Mouse (Mus musculus) limb, embryonic 14.5 days (tissue): ENCODE results near the gene Ets2. TPM values are rescaled to one million over a fixed set of nuclear protein-coding genes. Genes with fewer than 3 reads are reported as not detected.

Experiments
- ATAC-seq: fragments of 200-750 bp; cut with Nextera tagmentation; 2 replicates; pipeline ENCODE4 v1.8.0; 2017; ENCODE audit warnings: low read depth, moderate number of reproducible peaks, moderate TSS enrichment; ENCODE audit not compliant: low FRiP score
- DNase-seq: peaks from one replicate; pipeline ENCODE4 v3.0.0-alpha.2; 2015; ENCODE audit warnings: low spot score
- H3K27ac ChIP-seq: fragments of 300-500 bp; sonication (generic); replicated peaks from 2 replicates; pipeline ENCODE4 v1.5.1; 2014; ENCODE audit warnings: low read depth, mild to moderate bottlenecking, low read length, moderate library complexity, mixed read lengths
- H3K27me3 ChIP-seq: fragments of 300-500 bp; sonication (generic); 2 replicates; pipeline ENCODE4 v1.6.1; 2014; ENCODE audit warnings: low read length, mixed read lengths; ENCODE audit not compliant: control insufficient read depth, insufficient read depth
- H3K36me3 ChIP-seq: fragments of 300-500 bp; sonication (generic); 2 replicates; pipeline ENCODE4 v1.6.1; 2014; ENCODE audit warnings: mild to moderate bottlenecking, low read length, moderate library complexity, mixed read lengths; ENCODE audit not compliant: control insufficient read depth, insufficient read depth
- H3K4me1 ChIP-seq: fragments of 300-500 bp; sonication (generic); 2 replicates; pipeline ENCODE4 v1.6.1; 2014; ENCODE audit warnings: antibody characterized with exemption, low read length, mixed read lengths; ENCODE audit not compliant: control insufficient read depth, insufficient read depth
- H3K4me2 ChIP-seq: fragments of 300-500 bp; sonication (generic); replicated peaks from 2 replicates; pipeline ENCODE4 v1.6.1; 2014; ENCODE audit warnings: low read depth, mild to moderate bottlenecking, low read length, moderate library complexity; ENCODE audit not compliant: severe bottlenecking
- H3K4me3 ChIP-seq: fragments of 300-500 bp; sonication (generic); replicated peaks from 2 replicates; pipeline ENCODE4 v1.5.1; 2014; ENCODE audit warnings: low read length
- H3K9ac ChIP-seq: fragments of 300-500 bp; sonication (generic); 2 replicates; pipeline ENCODE4 v1.6.1; 2014; ENCODE audit warnings: mild to moderate bottlenecking, low read depth, low read length, moderate library complexity; ENCODE audit not compliant: severe bottlenecking
- H3K9me3 ChIP-seq: fragments of 300-500 bp; sonication (generic); 2 replicates; pipeline ENCODE4 v1.6.1; 2016; ENCODE audit warnings: low read length; ENCODE audit not compliant: control insufficient read depth
- POLR2A ChIP-seq: fragments of 200-500 bp; IDR thresholded peaks from 2 replicates; pipeline ENCODE4 v1.8.0; 2012; ENCODE audit warnings: inconsistent platforms, mild to moderate bottlenecking, moderate library complexity, borderline replicate concordance; ENCODE audit not compliant: insufficient read depth, insufficient read length; ENCODE audit errors: extremely low read depth
- whole genome bisulfite sequencing: fragments of 180-500 bp; shearing (Covaris S2); extraction: QIAGEN DNeasy Blood & Tissue Kit; methylation state at CpG from one replicate; pipeline ENCODE4 v1.1.7; 2014; 5-methylcytosine and 5-hydroxymethylcytosine counted together
- polyA plus RNA-seq, 2 experiments: library from polyadenylated mRNA; depleted of rRNA in 1 of 2; stranded (reverse) in 1 of 2; unstranded in 1 of 2; fragments of >200 nt; fragmentation: Nextera tagmentation in 1 of 2; extraction: Ambion mirVana in 1 of 2; gene quantifications; 2 replicates each; pipeline versions ENCODE4 v1.2.1 to v1.2.3; 2012 to 2014

Gene Ets2
- polyA plus RNA-seq, 2 experiments = 80.4 to 86.2 TPM

- ATAC-seq = no peak
- H3K4me3 ChIP-seq = no peak overlapping the region
- H3K27me3 ChIP-seq = no peaks in the 10 kb centered on the region
- WGBS = 56% methylated on average over 11 of the region's 11 CpGs
- no peak for TF ChIP-seq POLR2A
- H3K9ac ChIP-seq = 0 out of 2 replicates have a peak overlapping the region, but pooled peaks have one; percentile 2
- no peak for DNase-seq
- no peaks in the 10 kb centered on the region for H3K4me1 ChIP-seq
- no peak overlapping the region for H3K4me2 ChIP-seq
- H3K27ac ChIP-seq = no peak overlapping the region
- H3K36me3 ChIP-seq = no peaks in the 10 kb centered on the region
- H3K9me3 ChIP-seq = no peaks in the 10 kb centered on the region
Measured at GRCm38 (mm10) chr16:95667395-95668150, 34.3 kb upstream of the Ets2 start.

GRCm38 (mm10) chr16:95668151-95668993, 33.5 kb upstream of the Ets2 start:
- whole genome bisulfite sequencing = 58% methylated on average over 19 of the region's 19 CpGs
- Histone ChIP-seq H3K9me3 (no peaks in the 10 kb centered on the region), H3K27ac (no peak overlapping the region), H3K36me3 (no peaks in the 10 kb centered on the region), H3K27me3 (no peaks in the 10 kb centered on the region), H3K4me1 (no peaks in the 10 kb centered on the region), H3K9ac (0 out of 2 replicates have a peak overlapping the region, but pooled peaks have one; percentile 2), H3K4me2 (no peak overlapping the region), H3K4me3 (no peak overlapping the region)
- ATAC-seq (no peak), DNase-seq (no peak)
- TF ChIP-seq POLR2A = no peak

DNA sequence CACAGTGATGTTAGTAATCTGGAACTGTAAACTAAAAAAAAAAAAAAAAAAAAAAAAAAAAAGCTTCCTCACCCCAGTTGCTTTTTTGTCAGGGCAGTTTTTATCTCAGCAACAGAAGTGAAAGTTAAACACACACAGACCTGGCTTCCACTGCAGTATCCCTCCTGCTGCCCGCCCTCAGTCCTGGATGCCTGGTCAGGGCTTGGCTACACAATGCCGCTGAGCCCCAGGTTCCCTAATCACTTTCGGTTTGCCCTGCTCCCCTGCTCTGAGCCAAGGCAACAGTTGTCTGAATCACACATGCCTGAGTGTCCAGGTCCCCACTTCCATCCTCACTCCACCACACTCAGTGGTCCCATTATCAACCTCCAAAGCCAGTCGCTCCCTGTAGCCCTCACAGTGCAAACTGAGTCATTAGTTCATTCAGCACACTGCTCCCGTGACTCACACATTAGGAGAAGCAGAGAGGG, 27.4 kb upstream of the Ets2 start:
- Histone ChIP-seq H3K27me3 (no peaks in the 10 kb centered on the region), H3K4me2 (peak overlapping the region; percentile 35; the same call in 1 of the 2 replicates), H3K9me3 (no peaks in the 10 kb centered on the region), H3K4me1 (peaks cover 16% of the 10 kb centered on the region), H3K4me3 (peak overlapping the region; percentile 18), H3K9ac (0 out of 2 replicates have a peak overlapping the region, but pooled peaks have one; percentile 31), H3K36me3 (no peaks in the 10 kb centered on the region), H3K27ac (peak overlapping the region; percentile 78)
- no peak for TF ChIP-seq POLR2A
- DNase-seq (no peak), ATAC-seq (no peak)
- WGBS = 25% methylated on average over 5 of the region's 5 CpGs

GRCm38 (mm10) chr16:95675212-95675611, 26.7 kb upstream of the Ets2 start:
- DNase-seq (peak; percentile 34), ATAC-seq (0 out of 2 replicates have a peak, but pooled peaks have one; percentile 20)

GRCm38 (mm10) chr16:95676668-95677067, 25.2 kb upstream of the Ets2 start:
- no peaks in the 10 kb centered on the region for H3K36me3 ChIP-seq
- no peaks in the 10 kb centered on the region for H3K9me3 ChIP-seq
- H3K4me2 ChIP-seq = no peak overlapping the region
- DNase-seq = no peak
- peaks cover 16% of the 10 kb centered on the region for H3K4me1 ChIP-seq
- H3K9ac ChIP-seq = no peak overlapping the region
- H3K27ac ChIP-seq = no peak overlapping the region
- ATAC-seq = no peak
- WGBS = 89% methylated on average over 3 of the region's 3 CpGs
- no peaks in the 10 kb centered on the region for H3K27me3 ChIP-seq
- H3K4me3 ChIP-seq = no peak overlapping the region
- TF ChIP-seq POLR2A = no peak

More at GRCm38 (mm10) chr16:95675212-95675611, 26.7 kb upstream of the Ets2 start:
- Histone ChIP-seq H3K9me3 (no peaks in the 10 kb centered on the region), H3K9ac (no peak overlapping the region), H3K36me3 (no peaks in the 10 kb centered on the region), H3K4me1 (peaks cover 16% of the 10 kb centered on the region), H3K27ac (no peak overlapping the region), H3K27me3 (no peaks in the 10 kb centered on the region), H3K4me2 (no peak overlapping the region), H3K4me3 (no peak overlapping the region)
- WGBS = 49% methylated on average over 11 of the region's 11 CpGs
- no peak for TF ChIP-seq POLR2A
